Mouse (Mus musculus) duodenum, adult 2 months (tissue): ENCODE measurements around the gene Mcpt9. TPM values are rescaled to one million over a fixed set of nuclear protein-coding genes. Genes with fewer than 3 reads are reported as not detected.

ENCODE experiments used
- polyA plus RNA-seq: library from polyadenylated mRNA; depleted of rRNA; stranded (reverse); fragments of >200 nt; gene quantifications from 2 replicates; pipeline ENCODE4 v1.2.3, GENCODE M21; 2012; ENCODE audit warnings: low replicate concordance; rRNA removed

Gene Mcpt9
- polyA plus RNA-seq: 0.05 TPM in 1 of 2 replicates, not detected in the other

DNA sequence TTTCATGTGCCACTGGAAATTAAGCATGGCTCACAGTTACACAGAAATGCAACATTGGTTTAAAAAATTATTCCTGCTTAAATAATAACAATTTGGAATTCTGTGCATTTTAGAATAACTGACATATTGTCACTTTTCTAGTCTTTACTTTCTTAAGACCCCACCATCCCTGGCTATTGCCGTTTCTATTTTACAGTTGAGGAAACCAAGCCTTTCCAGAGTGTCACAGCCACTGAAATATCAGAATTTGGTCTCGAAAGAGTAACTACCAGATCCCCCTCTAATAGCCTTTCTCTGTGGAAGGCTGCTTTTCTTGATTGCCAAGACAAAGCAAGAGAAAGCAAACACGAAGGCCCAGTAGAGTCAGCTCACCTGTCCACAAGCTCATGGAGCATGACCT lies at the start of gene Mcpt9:
Gene Mcpt9, minus strand, starts transcription at position 101 of the 400 bp plus-strand sequence.

DNA sequence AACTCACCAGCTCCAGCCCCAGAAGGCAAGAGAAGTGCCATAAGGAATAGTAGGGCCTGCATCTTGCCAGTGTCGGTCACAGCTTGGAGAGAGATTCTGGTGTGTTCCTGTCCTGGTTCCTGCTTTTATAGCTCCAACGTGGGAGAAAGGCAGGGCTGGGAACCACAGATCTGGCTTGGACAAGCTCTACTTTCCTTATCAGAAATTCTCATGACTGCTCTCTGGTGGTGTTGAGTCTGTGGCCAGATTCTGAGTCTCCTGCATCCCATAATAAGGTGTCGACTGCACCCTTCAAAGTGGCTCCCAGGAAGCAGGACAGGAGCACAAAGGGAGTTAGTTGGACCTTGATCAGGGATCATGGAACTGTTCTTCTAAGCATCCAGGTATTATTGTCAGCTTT lies 31.9 kb upstream of the Mcpt9 start, which contains the start of gene Mcpt4:
Gene Mcpt4, minus strand, starts transcription at position 101 of the 400 bp plus-strand sequence.

DNA sequence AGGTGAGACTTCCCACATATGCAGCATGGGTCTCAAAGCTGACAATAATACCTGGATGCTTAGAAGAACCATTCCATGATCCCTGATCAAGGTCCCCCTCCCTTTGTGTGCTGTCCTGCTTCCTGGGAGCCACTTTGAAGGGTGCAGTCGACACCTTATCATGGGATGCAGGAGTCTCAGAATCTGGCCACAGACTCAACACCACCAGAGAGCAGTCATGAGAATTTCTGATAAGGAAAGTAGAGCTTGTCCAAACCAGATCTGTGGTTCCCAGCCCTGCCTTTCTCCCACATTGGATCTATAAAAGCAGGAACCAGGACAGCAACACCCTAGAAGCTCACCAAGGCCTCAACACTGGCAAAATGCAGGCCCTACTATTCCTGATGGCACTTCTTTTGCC lies 11.5 kb upstream of the Mcpt9 start, which contains the start of gene Mcpt2:
Gene Mcpt2, plus strand, starts transcription at position 250 of the 400 bp plus-strand sequence.

DNA sequence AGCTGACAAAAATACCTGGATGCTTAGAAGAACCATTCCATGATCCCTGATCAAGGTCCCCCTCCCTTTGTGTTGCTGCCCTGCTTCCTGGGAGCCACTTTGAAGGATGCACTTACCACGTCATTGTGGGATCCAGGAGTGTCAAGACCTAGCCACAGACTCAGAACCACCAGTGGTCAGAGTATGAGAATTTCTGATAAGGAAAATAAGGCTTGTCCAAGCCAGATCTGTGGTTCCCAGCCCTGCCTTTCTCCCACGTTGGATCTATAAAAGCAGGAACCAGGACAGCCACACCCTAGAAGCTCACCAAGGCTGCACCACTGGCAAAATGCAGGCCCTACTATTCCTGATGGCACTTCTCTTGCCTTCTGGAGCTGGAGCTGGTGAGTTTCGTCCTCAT lies 12.6 kb downstream of the Mcpt9 start, which contains the start of gene Mcpt1:
Gene Mcpt1, plus strand, starts transcription at position 301 of the 400 bp plus-strand sequence.

Other genes starting within 250 kb of the Mcpt9 start
- 3.4 and 3.5 TPM in 2 replicates for gene Adcy4, start 246.4 kb downstream of the Mcpt9 start, polyA plus RNA-seq
- gene Ripk3, start 241.6 kb downstream of the Mcpt9 start, polyA plus RNA-seq: 46.1 and 54.9 TPM in 2 replicates
- 10.9 and 11.1 TPM in 2 replicates for gene Nfatc4, start 207.4 kb downstream of the Mcpt9 start, polyA plus RNA-seq
- gene Nynrin, start 176.5 kb downstream of the Mcpt9 start, polyA plus RNA-seq: 1.6 TPM in 2 replicates
- gene Cbln3, start 146.1 kb downstream of the Mcpt9 start, polyA plus RNA-seq: 0.15 and 0.32 TPM in 2 replicates
- 15.1 and 17.9 TPM in 2 replicates for gene Khnyn, start 145.5 kb downstream of the Mcpt9 start, polyA plus RNA-seq
- gene Sdr39u1, start 130.2 kb downstream of the Mcpt9 start, polyA plus RNA-seq: 31.1 and 34.9 TPM in 2 replicates
- gene Cma1, start 85.8 kb downstream of the Mcpt9 start, polyA plus RNA-seq: not detected in 2 replicates
- 0.12 TPM in 1 of 2 replicates, not detected in the other for gene Cma2, start 79.5 kb downstream of the Mcpt9 start, polyA plus RNA-seq
- gene Mcpt1, start 12.5 kb downstream of the Mcpt9 start, polyA plus RNA-seq: 5.8 and 12.7 TPM in 2 replicates
- 0.43 and 1.5 TPM in 2 replicates for gene Mcpt2, start 11.5 kb upstream of the Mcpt9 start, polyA plus RNA-seq
- 0.15 and 0.81 TPM in 2 replicates for gene Mcpt4, start 31.8 kb upstream of the Mcpt9 start, polyA plus RNA-seq
- gene Mcpt8, start 54.8 kb upstream of the Mcpt9 start, polyA plus RNA-seq: not detected in 2 replicates
- gene Ctsg, start 72.1 kb upstream of the Mcpt9 start, polyA plus RNA-seq: not detected in 2 replicates
- gene Gzme, start 90.1 kb upstream of the Mcpt9 start, polyA plus RNA-seq: not detected in 2 replicates
- not detected in 2 replicates for gene Gzmd, start 102.1 kb upstream of the Mcpt9 start, polyA plus RNA-seq
- gene Gzmg, start 129.1 kb upstream of the Mcpt9 start, polyA plus RNA-seq: not detected in 2 replicates
- not detected in 2 replicates for gene Gzmn, start 144.1 kb upstream of the Mcpt9 start, polyA plus RNA-seq
- not detected in 2 replicates for gene Gzmf, start 180.9 kb upstream of the Mcpt9 start, polyA plus RNA-seq
- not detected in 2 replicates for gene Gzmc, start 204.2 kb upstream of the Mcpt9 start, polyA plus RNA-seq
- 3.8 and 9.8 TPM in 2 replicates for gene Gzmb, start 231.8 kb upstream of the Mcpt9 start, polyA plus RNA-seq